Mouse (Mus musculus) heart, embryonic 15.5 days (tissue): Measurements from ENCODE around the gene Wipi1. TPM values are rescaled to one million over a fixed set of nuclear protein-coding genes. Genes with fewer than 3 reads are reported as not detected.
"Not testable (repeated sequence)": the region's sequence is repeated elsewhere in the genome, so short reads cannot be mapped to it uniquely, and the experiment has no call there.

Experiments used
- ATAC-seq: fragments of 200-750 bp; cut with Nextera tagmentation; replicated peaks from 2 replicates; pipeline ENCODE4 v1.8.0; 2017; ENCODE audit warnings: low read depth, moderate TSS enrichment; ENCODE audit not compliant: insufficient number of reproducible peaks, insufficient read depth, low FRiP score
- H3K27ac ChIP-seq: fragments of 300-500 bp; sonication (generic); 2 replicates; pipeline ENCODE4 v1.5.1; 2015; ENCODE audit warnings: mild to moderate bottlenecking, inconsistent platforms
- H3K27me3 ChIP-seq: fragments of 300-500 bp; sonication (generic); 2 replicates; pipeline ENCODE4 v1.6.1; 2015; ENCODE audit warnings: inconsistent platforms
- H3K36me3 ChIP-seq: fragments of 300-500 bp; sonication (generic); 2 replicates; pipeline ENCODE4 v1.6.1; 2015; ENCODE audit warnings: mild to moderate bottlenecking, inconsistent platforms
- H3K4me1 ChIP-seq: fragments of 300-500 bp; sonication (generic); replicated peaks from 2 replicates; pipeline ENCODE4 v1.6.1; 2015; ENCODE audit warnings: inconsistent platforms
- H3K4me2 ChIP-seq: fragments of 300-500 bp; sonication (generic); 2 replicates; pipeline ENCODE4 v1.6.1; 2015; ENCODE audit warnings: inconsistent platforms, mild to moderate bottlenecking, moderate library complexity
- H3K4me3 ChIP-seq: fragments of 300-500 bp; sonication (generic); 2 replicates; pipeline ENCODE4 v1.5.1; 2015; ENCODE audit warnings: mild to moderate bottlenecking, inconsistent platforms
- H3K9ac ChIP-seq: fragments of 300-500 bp; sonication (generic); 2 replicates; pipeline ENCODE4 v1.6.1; 2015; ENCODE audit warnings: mild to moderate bottlenecking, inconsistent platforms
- H3K9me3 ChIP-seq: fragments of 300-500 bp; sonication (generic); replicated peaks from 2 replicates; pipeline ENCODE4 v1.6.1; 2016; ENCODE audit warnings: inconsistent platforms
- WGBS: fragments of 180-500 bp; shearing (Covaris S2); methylation state at CpG from one replicate; pipeline ENCODE4 v1.1.7; 2015; ENCODE audit warnings: mixed read lengths; 5-methylcytosine and 5-hydroxymethylcytosine counted together
- polyA plus RNA-seq: library from polyadenylated mRNA; unstranded; fragments of >200 nt; fragmentation: Nextera tagmentation; extraction: Ambion mirVana; gene quantifications from 2 replicates; pipeline ENCODE4 v1.2.1, GENCODE M21; 2015

Gene Wipi1
- polyA plus RNA-seq: 50.9 and 54.1 TPM in 2 replicates

DNA sequence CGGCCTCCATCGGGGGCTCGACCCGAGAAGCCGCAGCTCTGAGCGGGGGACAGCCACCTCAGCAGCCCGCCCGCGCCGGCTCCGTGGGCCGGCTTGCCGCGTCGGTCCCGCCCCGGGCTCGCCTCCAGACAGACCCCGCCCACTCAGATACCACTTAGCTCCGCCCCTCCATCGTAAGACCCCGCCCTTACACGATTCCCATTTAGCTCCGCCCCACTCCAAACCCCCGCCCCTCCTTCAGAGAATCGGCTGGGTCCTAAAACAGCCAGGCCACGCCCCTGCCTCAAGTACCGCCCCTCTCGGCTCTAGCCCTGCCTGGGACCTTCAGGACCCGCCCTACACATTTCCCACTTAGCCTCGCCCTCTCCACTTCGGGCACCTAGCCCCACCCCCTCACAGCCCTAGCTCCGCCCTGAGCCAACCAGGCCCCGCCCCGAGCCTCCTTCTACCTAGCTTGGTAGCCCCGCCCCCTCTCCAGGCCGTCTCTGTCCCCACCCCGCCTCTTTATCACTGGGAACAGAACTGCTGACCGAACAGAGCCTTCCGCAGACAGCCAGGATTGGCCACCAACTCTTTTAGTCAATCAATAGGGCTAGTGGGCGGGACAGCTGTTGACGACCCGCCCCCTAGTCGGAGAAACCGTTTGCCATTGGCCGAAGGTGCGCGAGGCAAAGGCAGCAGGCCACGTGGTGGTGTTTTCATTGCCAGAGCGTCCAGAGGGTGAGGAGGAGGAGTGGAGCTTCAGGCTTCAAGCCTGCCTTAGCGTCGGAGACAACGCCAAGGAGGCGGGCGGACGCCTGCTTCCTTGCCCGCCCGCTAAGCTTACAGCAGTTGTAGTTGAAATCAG lies at the start of gene Wipi1:
Gene Wipi1, minus strand, starts transcription at position 665 of the 847 bp plus-strand sequence.
- under 1% methylated on average over 58 of the region's 58 CpGs for WGBS
- Histone ChIP-seq H3K4me2 (peak within 1 kb of the TSS; percentile 75), H3K27ac (peak within 1 kb of the TSS; percentile 86), H3K9ac (peak within 1 kb of the TSS; percentile 84), H3K27me3 (no peaks in the 10 kb centered on the region), H3K4me3 (peak within 1 kb of the TSS; percentile 76), H3K4me1 (peaks cover 29% of the 10 kb centered on the region), H3K36me3 (no peaks in the 10 kb centered on the region), H3K9me3 (no peaks in the 10 kb centered on the region)
- ATAC-seq: peak; percentile 97

DNA sequence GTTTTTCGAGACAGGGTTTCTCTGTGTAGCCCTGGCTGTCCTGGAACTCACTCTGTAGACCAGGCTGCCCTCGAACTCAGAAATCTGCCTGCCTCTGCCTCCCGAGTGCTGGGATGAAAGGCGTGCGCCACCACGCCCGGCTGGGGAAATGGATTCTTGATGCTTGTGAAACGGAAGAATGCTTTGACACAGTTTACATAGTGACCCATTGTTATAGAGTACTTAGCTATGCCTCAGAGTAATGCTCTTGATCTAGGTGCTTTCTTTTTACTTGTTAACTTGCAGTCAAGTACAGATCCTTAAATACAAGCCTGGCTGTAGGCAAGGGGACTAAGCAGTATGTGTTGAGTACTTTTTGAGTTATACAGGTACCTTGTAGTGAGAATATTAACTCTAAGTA lies 48.8 kb upstream of the Wipi1 start:
- H3K36me3 ChIP-seq: peaks cover 82% of the 10 kb centered on the region
- H3K4me2 ChIP-seq, H3K27ac ChIP-seq, H3K9me3 ChIP-seq, H3K4me1 ChIP-seq, H3K27me3 ChIP-seq, H3K4me3 ChIP-seq, ATAC-seq, H3K9ac ChIP-seq: not testable (repeated sequence)
- 91% methylated on average over 8 of the region's 8 CpGs for whole genome bisulfite sequencing

DNA sequence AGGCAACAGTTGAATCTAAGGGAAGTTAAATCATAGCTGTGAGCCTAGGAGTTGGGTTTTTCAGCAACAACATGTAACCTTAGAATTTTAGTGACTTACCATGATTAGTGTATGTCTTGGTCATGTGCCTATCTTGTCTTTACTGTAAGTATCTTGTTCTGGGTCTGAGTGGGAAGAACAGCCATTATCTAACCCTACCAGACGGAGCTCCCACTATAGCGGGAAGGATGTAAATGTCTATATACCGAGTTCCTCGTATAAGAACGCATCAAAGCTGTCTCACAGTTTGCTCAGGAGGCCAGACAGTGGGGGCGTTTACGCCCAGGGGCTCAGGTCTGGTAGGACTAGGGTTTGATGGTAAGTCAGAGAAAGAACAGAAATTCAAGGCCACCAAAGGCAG lies 44.5 kb upstream of the Wipi1 start:
- H3K9ac ChIP-seq: no peak overlapping the region
- no peak overlapping the region for H3K4me3 ChIP-seq
- no peaks in the 10 kb centered on the region for H3K9me3 ChIP-seq
- H3K27ac ChIP-seq: no peak overlapping the region; the same call in 1 of the 2 replicates
- no peaks in the 10 kb centered on the region for H3K27me3 ChIP-seq
- WGBS: 76% methylated on average over 7 of the region's 7 CpGs
- H3K36me3 ChIP-seq: peaks cover 58% of the 10 kb centered on the region
- peaks cover 38% of the 10 kb centered on the region for H3K4me1 ChIP-seq
- no peak overlapping the region for H3K4me2 ChIP-seq
- no peak for ATAC-seq

DNA sequence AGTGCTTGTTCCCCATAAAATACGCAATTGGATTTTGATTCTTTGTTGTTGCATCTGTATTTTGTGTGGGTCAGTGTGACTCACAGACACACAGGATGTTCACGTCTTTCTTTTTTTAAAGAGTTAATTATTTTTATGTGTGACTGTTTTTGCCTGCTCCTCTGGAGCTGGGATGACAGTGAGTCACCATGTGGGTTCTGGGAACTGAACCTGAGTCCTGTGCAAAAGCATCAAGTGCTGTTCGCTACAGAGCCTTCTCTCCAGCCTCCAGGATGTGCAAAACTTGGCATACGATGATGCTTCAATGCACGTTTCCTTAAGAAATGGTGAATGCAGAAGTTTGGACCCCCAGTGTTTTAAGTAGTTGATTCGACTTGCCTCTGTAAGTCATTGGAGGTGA lies 42.8 kb upstream of the Wipi1 start:
- Histone ChIP-seq H3K4me2 (no peak overlapping the region), H3K9me3 (no peaks in the 10 kb centered on the region), H3K27ac (no peak overlapping the region), H3K4me3 (no peak overlapping the region), H3K36me3 (peaks cover 41% of the 10 kb centered on the region), H3K27me3 (no peaks in the 10 kb centered on the region), H3K9ac (no peak overlapping the region), H3K4me1 (peaks cover 44% of the 10 kb centered on the region)
- 84% methylated on average over 6 of the region's 6 CpGs for WGBS
- no peak for ATAC-seq

DNA sequence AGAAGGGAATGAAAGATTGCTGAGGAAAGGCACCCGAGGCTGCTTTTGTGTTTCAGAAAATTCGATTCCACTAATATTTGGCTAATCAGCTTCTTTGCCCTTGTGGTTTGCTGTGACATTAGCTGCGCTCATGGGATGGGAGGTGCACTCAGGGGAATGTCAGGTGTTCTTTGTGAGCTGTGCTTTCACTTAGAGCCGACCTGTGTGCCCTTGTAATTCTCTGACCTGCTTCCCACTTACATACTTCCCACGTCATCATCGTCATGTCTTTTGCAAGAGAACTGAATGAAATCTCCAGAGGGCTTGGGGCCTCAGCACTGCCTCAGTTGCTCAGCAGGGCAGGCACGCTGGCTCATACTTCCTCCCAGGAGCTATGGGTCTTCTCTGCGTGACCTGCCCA lies 41.4 kb upstream of the Wipi1 start:
- Histone ChIP-seq H3K4me1 (peaks cover 54% of the 10 kb centered on the region), H3K4me3 (peak overlapping the region; percentile 96), H3K9me3 (no peaks in the 10 kb centered on the region), H3K27ac (peak overlapping the region; percentile 99), H3K9ac (peak overlapping the region; percentile 98), H3K27me3 (no peaks in the 10 kb centered on the region), H3K36me3 (peaks cover 31% of the 10 kb centered on the region), H3K4me2 (peak overlapping the region; percentile 81)
- no peak for ATAC-seq
- 48% methylated on average over 8 of the region's 8 CpGs for WGBS

DNA sequence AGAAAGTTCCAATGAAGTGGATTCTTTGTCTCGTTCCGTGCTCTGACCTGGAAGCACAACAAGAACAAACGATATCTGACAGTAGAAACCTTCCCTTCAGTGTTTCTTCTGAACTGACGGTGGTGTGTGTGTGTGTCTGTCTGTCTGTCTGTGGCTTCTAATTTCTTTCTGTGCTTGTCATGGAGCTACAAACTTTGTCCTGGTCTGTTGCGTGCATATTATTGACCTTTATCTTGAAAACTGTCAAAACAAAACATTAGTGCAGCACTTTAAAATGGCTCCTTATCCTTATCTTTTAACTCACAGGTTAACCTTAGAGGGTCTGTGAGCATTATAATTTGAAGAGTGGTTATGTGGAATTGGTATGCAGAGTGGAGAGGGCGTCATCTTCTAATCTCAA lies 40.7 kb upstream of the Wipi1 start:
- Histone ChIP-seq H3K27me3 (no peaks in the 10 kb centered on the region), H3K4me3 (peak overlapping the region; percentile 96), H3K9ac (peak overlapping the region; percentile 98), H3K36me3 (peaks cover 31% of the 10 kb centered on the region), H3K4me2 (peak overlapping the region; percentile 81), H3K9me3 (no peaks in the 10 kb centered on the region), H3K27ac (peak overlapping the region; percentile 99), H3K4me1 (peaks cover 54% of the 10 kb centered on the region)
- no peak for ATAC-seq
- 10% methylated on average over 6 of the region's 6 CpGs for whole genome bisulfite sequencing

DNA sequence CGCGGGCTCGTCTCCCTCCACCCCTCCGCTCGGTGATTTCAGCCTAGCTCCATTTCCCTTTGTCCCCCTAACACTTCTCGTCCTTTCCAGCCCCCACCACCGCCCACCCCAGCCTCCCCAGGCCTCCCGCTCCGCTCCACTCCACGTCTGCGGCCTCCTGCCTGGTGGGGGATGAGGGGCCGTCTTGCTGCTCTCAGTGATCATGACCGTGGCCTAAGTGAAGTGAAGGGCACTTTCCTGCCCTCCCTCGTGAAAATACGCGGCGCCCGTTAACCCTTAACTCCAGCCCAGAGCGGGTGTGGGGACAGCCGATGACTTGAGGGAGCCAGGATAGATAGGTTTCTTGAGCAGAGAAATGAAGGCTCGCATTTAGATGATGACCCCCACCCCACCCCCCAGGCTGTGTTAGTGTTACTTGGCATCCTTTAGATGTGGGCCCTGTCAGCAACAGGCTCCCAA lies 39.8 kb upstream of the Wipi1 start:
- peak overlapping the region; percentile 99 for H3K27ac ChIP-seq
- no peaks in the 10 kb centered on the region for H3K27me3 ChIP-seq
- no peak for ATAC-seq
- peak overlapping the region; percentile 81 for H3K4me2 ChIP-seq
- H3K4me1 ChIP-seq: peaks cover 52% of the 10 kb centered on the region
- H3K36me3 ChIP-seq: peaks cover 23% of the 10 kb centered on the region
- H3K4me3 ChIP-seq: peak overlapping the region; percentile 96
- under 1% methylated on average over 21 of the region's 21 CpGs for WGBS
- peak overlapping the region; percentile 98 for H3K9ac ChIP-seq
- H3K9me3 ChIP-seq: no peaks in the 10 kb centered on the region

DNA sequence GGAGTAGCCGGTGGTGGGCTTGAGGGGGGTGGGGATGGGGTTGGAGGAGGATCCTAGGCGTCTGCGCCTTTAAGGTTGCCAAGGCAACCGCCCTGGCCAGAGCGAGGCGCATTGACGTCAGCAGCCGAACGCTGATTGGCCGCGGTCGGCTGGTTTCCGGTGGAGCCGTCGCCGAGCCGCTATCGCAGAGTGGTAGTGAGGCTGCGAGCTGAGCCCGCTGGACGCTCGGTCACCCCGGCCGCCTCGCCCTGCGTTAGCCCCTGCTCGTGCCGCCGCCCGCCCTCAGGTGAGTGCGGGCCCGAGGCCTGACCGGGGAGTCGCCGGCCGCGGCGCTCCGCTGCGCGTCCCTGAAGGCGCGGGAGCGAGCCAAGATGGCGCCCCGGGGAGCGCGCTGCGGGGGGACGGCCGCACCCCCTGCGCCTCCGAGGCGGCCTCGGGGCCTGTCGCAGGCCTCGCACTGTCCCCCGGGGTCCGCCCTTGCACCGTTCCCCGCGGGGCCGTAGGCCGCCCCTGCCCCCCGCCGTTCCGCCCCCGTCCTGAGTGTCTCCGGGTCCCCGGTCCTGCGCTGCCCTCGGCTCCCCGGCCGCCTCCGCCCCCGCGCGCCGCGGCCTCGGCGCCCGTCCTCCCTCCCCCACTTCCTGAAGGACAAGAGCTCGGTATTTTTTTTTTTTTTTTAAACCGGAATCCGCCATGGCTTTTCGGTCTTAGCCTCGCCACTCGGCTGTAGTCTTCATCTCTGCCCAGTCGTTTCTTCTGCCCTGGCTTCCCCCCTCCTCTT lies 39.2 kb upstream of the Wipi1 start:
- no peaks in the 10 kb centered on the region for H3K27me3 ChIP-seq
- H3K4me2 ChIP-seq: peak overlapping the region; percentile 81
- H3K36me3 ChIP-seq: peaks cover 17% of the 10 kb centered on the region
- peak; percentile 93 for ATAC-seq
- under 1% methylated on average over 68 of the region's 90 CpGs for WGBS
- H3K4me3 ChIP-seq: peak overlapping the region; percentile 96
- peak overlapping the region; percentile 98 for H3K9ac ChIP-seq
- H3K4me1 ChIP-seq: peaks cover 49% of the 10 kb centered on the region
- peak overlapping the region; percentile 99 for H3K27ac ChIP-seq
- no peaks in the 10 kb centered on the region for H3K9me3 ChIP-seq

DNA sequence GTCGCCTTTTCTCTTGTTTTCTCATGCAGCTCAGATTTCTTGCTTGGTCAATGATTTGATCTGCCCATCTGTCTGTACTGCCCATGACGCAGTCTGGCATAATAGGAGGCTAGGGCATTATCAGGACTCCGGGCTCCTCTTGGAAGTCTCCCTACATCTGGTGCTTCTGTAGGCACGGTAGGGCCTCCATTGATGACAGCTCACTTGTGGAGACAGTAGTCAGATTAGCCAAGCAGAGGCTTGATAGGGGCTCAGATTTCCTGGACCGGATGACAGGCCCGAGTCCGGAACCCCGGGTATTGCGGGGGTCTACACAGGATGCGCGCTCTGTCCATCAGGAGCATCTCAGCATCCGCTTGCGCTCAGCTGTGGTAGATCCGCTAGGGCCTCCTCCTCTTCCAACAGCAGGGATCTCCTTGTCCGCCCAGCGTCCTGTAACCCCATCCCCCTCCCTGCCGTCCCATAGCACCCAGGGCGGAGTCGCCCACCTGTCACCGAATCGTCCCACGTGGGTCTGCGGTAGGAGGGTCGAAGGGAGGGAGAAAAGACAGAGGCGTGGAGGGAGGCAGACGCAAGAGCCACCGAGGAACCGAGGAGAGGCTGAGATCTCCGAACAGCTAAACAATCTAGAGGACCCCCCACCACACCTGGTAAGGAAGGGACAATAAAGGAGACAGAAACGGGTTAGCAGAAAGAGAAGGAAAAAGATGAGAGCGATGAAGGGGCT lies 38.4 kb upstream of the Wipi1 start:
- Histone ChIP-seq H3K36me3 (peaks cover 14% of the 10 kb centered on the region), H3K27ac (peak overlapping the region; percentile 99), H3K4me1 (peaks cover 45% of the 10 kb centered on the region), H3K4me2 (peak overlapping the region; percentile 74), H3K27me3 (no peaks in the 10 kb centered on the region), H3K9me3 (no peaks in the 10 kb centered on the region), H3K4me3 (peak overlapping the region; percentile 96), H3K9ac (peak overlapping the region; percentile 98)
- WGBS: under 1% methylated on average over 31 of the region's 31 CpGs
- peak; percentile 85 for ATAC-seq

DNA sequence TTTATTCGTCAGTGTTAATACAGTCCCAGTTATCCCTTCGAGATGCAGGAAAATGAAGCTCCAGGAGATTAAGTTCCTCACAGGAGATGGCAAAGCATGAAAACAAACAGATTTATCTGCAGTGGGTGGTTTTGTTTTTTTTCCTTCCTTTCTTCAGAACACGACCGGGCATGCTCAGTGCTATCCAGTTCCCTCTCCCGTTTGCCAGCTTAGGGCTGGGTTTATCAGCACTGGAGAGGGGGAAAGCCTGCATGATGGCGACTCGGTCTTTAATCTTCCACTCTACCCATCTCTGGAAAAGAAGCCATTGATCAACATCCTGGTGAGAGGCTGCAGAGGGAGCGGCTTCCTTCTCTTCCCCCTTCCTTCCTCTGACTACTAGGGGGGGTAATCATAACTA lies 37.4 kb upstream of the Wipi1 start, which contains the start of gene Prkar1a:
Gene Prkar1a, plus strand, starts transcription at position 200 of the 400 bp plus-strand sequence.
- 13% methylated on average over 8 of the region's 8 CpGs for WGBS
- ATAC-seq: no peak
- Histone ChIP-seq H3K4me3 (peak within 1 kb of the TSS; percentile 96), H3K4me1 (peaks cover 41% of the 10 kb centered on the region), H3K27ac (peak within 1 kb of the TSS; percentile 99), H3K4me2 (peak within 1 kb of the TSS; percentile 74), H3K36me3 (peaks cover 7% of the 10 kb centered on the region; the same call in 1 of the 2 replicates), H3K9ac (peak within 1 kb of the TSS; percentile 98), H3K27me3 (no peaks in the 10 kb centered on the region), H3K9me3 (no peaks in the 10 kb centered on the region)

DNA sequence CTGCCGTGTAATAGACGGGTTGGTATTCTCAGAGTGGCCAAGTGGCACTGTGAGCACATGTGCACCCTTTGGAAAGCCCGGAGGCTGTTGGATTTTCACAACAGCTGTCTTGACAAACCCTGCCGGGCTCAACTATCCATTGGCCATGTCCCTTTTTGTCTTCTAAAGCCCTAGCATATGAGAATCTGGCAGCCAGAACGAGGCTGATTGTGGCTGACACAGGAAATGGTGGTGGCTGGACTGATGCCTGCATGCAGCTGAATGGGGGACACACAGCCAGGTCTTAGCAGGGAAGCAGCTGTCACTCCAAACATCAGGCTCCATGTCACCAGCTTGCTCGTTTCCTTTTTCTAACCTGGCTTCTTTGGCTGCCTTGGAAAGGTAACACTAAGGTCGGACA lies 36.7 kb upstream of the Wipi1 start:
- H3K4me1 ChIP-seq: peaks cover 34% of the 10 kb centered on the region
- H3K4me3 ChIP-seq: no peak overlapping the region
- 33% methylated on average over 7 of the region's 7 CpGs for WGBS
- H3K27ac ChIP-seq: peak overlapping the region; percentile 99
- ATAC-seq: no peak
- H3K36me3 ChIP-seq: no peaks in the 10 kb centered on the region; the same call in 1 of the 2 replicates
- no peaks in the 10 kb centered on the region for H3K9me3 ChIP-seq
- H3K9ac ChIP-seq: no peak overlapping the region
- no peaks in the 10 kb centered on the region for H3K27me3 ChIP-seq
- peak overlapping the region; percentile 74 for H3K4me2 ChIP-seq
